Mouse (Mus musculus) neural tube, embryonic 14.5 days (tissue): ENCODE data around the gene Kdm3a. TPM values are rescaled to one million over a fixed set of nuclear protein-coding genes. Genes with fewer than 3 reads are reported as not detected.

Experiments used
- ATAC-seq: fragments of 200-750 bp; cut with Nextera tagmentation; 2 replicates; pipeline ENCODE4 v1.8.0; 2017; ENCODE audit warnings: low read depth, mild to moderate bottlenecking, moderate TSS enrichment, moderate library complexity
- H3K27ac ChIP-seq: fragments of 300-500 bp; sonication (generic); 2 replicates; pipeline ENCODE4 v1.5.1; 2014; ENCODE audit warnings: low read depth, mild to moderate bottlenecking, control low read depth, low read length, moderate library complexity, mixed read lengths
- H3K27me3 ChIP-seq: fragments of 300-500 bp; sonication (generic); 2 replicates; pipeline ENCODE4 v1.6.1; 2014; ENCODE audit warnings: low read length; ENCODE audit not compliant: control insufficient read depth, insufficient read depth
- H3K36me3 ChIP-seq: fragments of 300-500 bp; sonication (generic); 2 replicates; pipeline ENCODE4 v1.6.1; 2014; ENCODE audit warnings: low read length, mixed read lengths; ENCODE audit not compliant: control insufficient read depth, insufficient read depth
- H3K4me1 ChIP-seq: fragments of 300-500 bp; sonication (generic); 2 replicates; pipeline ENCODE4 v1.6.1; 2014; ENCODE audit warnings: low read length; ENCODE audit not compliant: control insufficient read depth, insufficient read depth
- H3K4me2 ChIP-seq: fragments of 300-500 bp; sonication (generic); 2 replicates; pipeline ENCODE4 v1.6.1; 2014; ENCODE audit warnings: mild to moderate bottlenecking, low read depth, low read length, control low read depth
- H3K4me3 ChIP-seq: fragments of 300-500 bp; sonication (generic); 2 replicates; pipeline ENCODE4 v1.5.1; 2014; ENCODE audit warnings: low read depth, low read length, control low read depth, mixed read lengths
- H3K9ac ChIP-seq: fragments of 300-500 bp; sonication (generic); replicated peaks from 2 replicates; pipeline ENCODE4 v1.6.1; 2014; ENCODE audit warnings: low read depth, mild to moderate bottlenecking, control low read depth, low read length, mixed read lengths
- H3K9me3 ChIP-seq: fragments of 300-500 bp; sonication (generic); 2 replicates; pipeline ENCODE4 v1.6.1; 2016; ENCODE audit warnings: low read length; ENCODE audit not compliant: control insufficient read depth
- WGBS: fragments of 180-500 bp; shearing (Covaris S2); extraction: QIAGEN DNeasy Blood & Tissue Kit; methylation state at CpG from one replicate; pipeline ENCODE4 v1.1.7; 2014; 5-methylcytosine and 5-hydroxymethylcytosine counted together
- polyA plus RNA-seq: library from polyadenylated mRNA; unstranded; fragments of >200 nt; fragmentation: Nextera tagmentation; extraction: Ambion mirVana; gene quantifications from 2 replicates; pipeline ENCODE4 v1.2.1, GENCODE M21; 2014

Gene Kdm3a
- polyA plus RNA-seq, 1 experiment from 2014 or later = 30.7 TPM

GRCm38 (mm10) chr6:71543686-71544499, 88.9 kb downstream of the Kdm3a start, which contains the start of gene Chmp3:
Chmp3 (plus strand) TSS chr6:71543797.
- peak within 1 kb of the TSS; percentile 89 for H3K4me3 ChIP-seq
- no peaks in the 10 kb centered on the region for H3K9me3 ChIP-seq
- ATAC-seq = peak; percentile 98
- H3K4me1 ChIP-seq = peaks cover 4% of the 10 kb centered on the region; the same call in 1 of the 2 replicates
- H3K9ac ChIP-seq = peak within 1 kb of the TSS; percentile 97
- H3K36me3 ChIP-seq = no peaks in the 10 kb centered on the region
- peak within 1 kb of the TSS; percentile 99 for H3K27ac ChIP-seq
- H3K4me2 ChIP-seq = peak within 1 kb of the TSS; percentile 70
- no peaks in the 10 kb centered on the region for H3K27me3 ChIP-seq
- 0% methylated on average over 48 of the region's 59 CpGs for WGBS

Other genes starting within 250 kb of the Kdm3a start
- gene Rmnd5a, start 192.4 kb downstream of the Kdm3a start, polyA plus RNA-seq = 6.7 and 8.4 TPM in 2 replicates
- gene Rnf103, start 139.1 kb downstream of the Kdm3a start, polyA plus RNA-seq = 30.7 and 32.1 TPM in 2 replicates
- 51.0 and 62.9 TPM in 2 replicates for gene Chmp3, start 89.2 kb downstream of the Kdm3a start, polyA plus RNA-seq
- gene Reep1, start 74.6 kb upstream of the Kdm3a start, polyA plus RNA-seq = 332 and 358 TPM in 2 replicates
- gene Mrpl35, start 194.0 kb upstream of the Kdm3a start, polyA plus RNA-seq = 46.2 and 48.5 TPM in 2 replicates
- gene Immt, start 198.3 kb upstream of the Kdm3a start, polyA plus RNA-seq = 175 and 179 TPM in 2 replicates